Mouse (Mus musculus): ENCODE data around the gene Sla2.
"Not testable (repeated sequence)": the region's sequence is repeated elsewhere in the genome, so short reads cannot be mapped to it uniquely, and the experiment has no call there.

Gene Sla2

GRCm38 (mm10) chr2:156887017-156887416 is at the start of gene Sla2:
TSS of gene Sla2 (minus strand) at chr2:156887192.
- no peak for DNase-seq (ENCODE audit: low spot score)

DNA sequence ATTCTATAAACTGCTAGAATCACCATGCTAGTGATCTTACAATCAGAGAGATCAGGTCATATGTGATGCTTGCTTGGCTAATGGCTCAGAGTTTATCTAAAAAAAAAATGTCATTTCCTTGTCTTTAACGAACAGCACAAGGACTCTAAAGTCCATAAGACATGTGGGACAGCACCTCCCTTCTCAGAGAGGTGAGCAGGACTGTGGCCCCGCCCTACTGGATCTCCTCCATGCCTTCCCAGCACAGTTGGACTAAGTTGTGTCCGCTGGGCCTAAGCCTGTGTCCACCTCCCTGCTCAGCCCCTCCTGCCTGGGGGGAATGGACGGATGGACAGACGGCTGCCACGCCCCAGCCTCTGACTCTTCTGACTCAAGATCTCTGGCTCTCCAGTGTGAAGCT is 48.0 kb upstream of the Sla2 start:
- no peak for DNase-seq (ENCODE audit: low spot score)

DNA sequence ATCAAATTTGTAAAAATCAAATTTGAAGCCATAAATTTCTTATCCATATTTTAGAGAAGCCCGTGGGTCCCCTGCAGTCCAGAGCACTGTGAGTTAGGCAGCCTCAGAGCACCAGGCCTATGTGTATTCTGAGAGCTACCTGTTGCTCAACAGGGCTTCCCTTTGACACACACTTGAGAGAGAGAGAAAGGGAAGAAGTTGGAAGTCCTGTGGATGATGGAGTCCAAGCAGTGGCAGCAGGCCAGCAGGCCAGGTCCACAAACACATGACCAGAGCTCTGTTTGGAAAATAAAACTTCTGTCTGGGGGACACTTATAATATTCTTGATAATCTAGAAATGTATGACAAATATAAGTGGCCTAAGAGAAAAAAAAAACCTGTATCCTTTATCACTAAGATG is 46.4 kb upstream of the Sla2 start:
- DNase-seq (ENCODE audit: low spot score), result no peak

GRCm38 (mm10) chr2:156931421-156931820 is 44.4 kb upstream of the Sla2 start:
- no peak for DNase-seq (ENCODE audit: low spot score)

DNA sequence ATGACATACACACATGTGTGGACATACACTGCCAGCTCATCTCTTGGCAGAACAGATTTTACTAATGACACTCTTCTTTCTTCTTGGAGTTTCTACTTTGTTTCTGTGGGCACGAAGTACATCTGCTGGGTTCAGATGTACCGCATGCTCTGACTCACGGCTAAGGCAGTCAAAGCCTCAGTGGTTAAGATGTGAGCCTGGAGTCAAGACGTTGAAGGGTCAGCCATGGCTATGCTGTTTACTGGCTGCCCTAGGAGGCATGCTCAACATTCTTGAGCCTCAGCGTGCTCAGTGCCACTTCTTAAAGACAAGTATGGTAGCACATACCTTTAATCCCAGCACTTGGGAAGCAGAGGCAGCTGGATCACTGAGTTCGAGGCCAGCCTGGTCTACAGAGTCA is 43.6 kb upstream of the Sla2 start:
- DNase-seq (ENCODE audit: low spot score), result no peak

DNA sequence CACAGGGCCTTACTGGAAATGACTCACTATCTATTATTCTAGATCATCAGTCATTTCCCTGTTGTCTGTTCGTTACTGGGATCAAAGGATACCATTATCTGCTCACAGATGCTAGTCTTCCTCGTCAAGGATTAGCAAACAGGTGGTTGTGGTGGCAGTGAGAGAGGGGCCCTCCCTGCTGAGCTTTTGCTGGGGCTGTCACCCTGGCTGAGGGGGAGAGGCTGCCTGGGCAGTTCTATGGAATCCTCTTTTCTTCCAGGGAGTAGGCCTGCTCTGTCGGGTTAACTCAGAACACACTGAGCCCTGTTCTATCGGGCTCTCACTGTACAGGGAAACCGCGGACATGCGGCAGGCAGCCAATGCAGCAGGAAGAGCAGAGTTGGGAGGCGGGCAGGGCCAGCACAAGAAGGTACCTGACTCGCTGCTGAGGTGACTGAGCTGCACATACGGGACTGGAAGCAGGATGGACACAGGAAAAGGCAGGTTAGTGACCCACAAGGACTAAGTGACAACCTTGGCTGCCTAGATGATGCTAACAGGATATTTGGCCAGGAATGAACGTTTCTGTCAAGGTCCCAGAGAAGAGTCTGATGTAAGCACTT is 42.6 kb upstream of the Sla2 start:
- DNase-seq (ENCODE audit: low spot score), result no peak

- no peak for DNase-seq (ENCODE audit: low spot score)
Measured at GRCm38 (mm10) chr2:156928606-156929005, 41.6 kb upstream of the Sla2 start.

- no peak for DNase-seq (ENCODE audit: low spot score)
Measured at GRCm38 (mm10) chr2:156927663-156928062, 40.7 kb upstream of the Sla2 start.

- not testable (repeated sequence) for DNase-seq (ENCODE audit: low spot score)
Measured at GRCm38 (mm10) chr2:156925611-156926010, 38.6 kb upstream of the Sla2 start.

DNA sequence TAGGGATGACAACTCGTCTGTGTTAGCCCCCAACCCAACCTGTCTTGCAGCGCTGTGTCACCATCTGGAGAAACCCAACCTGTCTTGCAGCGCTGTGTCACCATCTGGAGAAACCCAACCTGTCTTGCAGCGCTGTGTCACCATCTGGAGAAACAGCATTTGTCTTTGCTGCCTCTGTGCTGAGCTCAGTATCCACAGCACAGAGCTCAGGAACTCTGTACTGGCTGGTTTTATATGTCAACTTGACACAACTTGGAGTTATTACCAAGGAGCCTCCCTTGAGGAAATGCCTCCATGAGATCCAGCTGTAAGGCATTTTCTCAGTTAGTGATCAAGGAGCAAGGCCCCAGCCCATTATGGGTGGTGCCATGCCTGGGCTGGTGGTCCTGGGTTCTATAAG is 38.1 kb upstream of the Sla2 start:
- DNase-seq (ENCODE audit: low spot score), result not testable (repeated sequence)

- no peak for DNase-seq (ENCODE audit: low spot score)
Measured at GRCm38 (mm10) chr2:156924210-156924898, 37.4 kb upstream of the Sla2 start.

DNA sequence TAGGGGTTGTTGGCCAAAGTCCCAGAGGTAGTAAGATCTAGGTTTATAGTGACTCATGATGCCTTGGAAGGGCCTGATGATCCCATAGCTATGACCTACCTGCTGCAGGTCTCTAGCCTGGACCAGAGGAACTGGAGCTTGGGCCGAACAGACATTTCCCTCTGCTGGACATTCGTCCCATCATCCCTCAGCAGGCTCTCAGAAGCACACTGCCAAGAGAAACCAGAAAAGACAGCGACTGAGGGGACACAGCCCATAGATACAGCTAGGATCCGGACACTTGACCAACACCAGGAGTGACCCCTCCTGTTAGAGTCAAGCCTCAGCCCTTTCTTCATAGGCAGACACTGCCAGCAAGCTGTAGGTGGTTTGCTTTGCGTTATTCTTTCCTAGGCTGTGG is 36.1 kb upstream of the Sla2 start:
- DNase-seq (ENCODE audit: low spot score), result no peak

DNA sequence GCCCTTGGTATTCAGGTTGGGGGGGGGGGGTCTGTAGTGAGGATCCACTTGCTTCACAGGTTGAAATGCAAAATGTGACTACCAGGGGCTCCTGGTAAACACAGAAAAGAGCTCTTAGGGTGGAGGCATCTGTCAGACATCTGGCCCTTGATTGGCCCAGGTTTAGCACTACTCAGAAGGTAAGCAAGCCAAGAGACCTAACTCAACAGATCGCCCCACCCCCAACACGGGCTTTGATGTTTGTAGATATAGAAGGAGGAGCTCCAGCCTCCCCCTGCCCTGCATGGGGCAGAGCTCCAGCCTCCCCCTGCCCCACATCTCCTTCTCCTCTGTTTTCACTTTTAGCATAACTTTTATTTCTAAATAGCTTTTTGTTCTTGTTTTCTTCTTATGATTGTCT is 32.8 kb upstream of the Sla2 start:
- DNase-seq (ENCODE audit: low spot score), result no peak

DNA sequence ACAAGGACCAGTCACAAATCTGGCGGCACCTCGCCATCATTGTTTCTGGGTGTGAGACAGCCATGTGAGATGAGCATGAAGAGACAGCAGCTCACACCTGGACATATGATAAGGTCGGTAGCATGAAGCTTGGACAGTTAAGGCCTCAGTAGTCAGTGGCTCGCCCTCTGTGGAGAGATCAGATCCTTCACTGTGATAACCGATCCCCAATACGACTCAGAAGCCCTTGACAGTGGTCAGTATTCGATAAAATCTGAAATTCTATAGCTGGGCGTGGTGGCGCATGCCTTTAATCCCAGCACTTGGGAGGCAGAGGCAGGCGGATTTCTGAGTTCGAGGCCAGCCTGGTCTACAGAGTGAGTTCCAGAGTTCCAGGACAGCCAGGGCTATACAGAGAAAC is 32.2 kb upstream of the Sla2 start:
- not testable (repeated sequence) for DNase-seq (ENCODE audit: low spot score)

- DNase-seq (ENCODE audit: low spot score), result no peak
Measured at GRCm38 (mm10) chr2:156918562-156918961, 31.6 kb upstream of the Sla2 start.

GRCm38 (mm10) chr2:156916419-156917125 is 29.6 kb upstream of the Sla2 start:
- DNase-seq (ENCODE audit: low spot score), result no peak

GRCm38 (mm10) chr2:156915559-156915958 is 28.6 kb upstream of the Sla2 start:
- DNase-seq (ENCODE audit: low spot score), result no peak

DNA sequence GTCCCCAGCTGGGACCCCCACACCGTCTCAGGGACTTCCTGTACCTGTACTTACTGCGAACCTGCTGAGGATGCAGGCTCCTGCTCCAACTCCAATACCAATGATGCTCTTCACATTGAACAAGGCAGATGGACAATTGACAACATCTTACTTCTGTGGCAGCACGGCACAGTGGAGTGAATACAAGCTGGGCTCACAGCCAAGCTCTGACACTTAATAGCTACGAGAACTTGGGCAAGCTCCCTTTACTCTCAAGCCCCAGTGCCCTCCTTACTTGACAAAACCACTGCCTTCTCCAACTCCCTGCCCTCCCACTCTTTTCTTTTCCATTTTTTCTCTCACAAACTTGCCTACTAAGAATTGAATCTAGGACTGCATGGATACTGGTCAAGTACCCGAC is 26.2 kb upstream of the Sla2 start:
- no peak for DNase-seq (ENCODE audit: low spot score)

DNA sequence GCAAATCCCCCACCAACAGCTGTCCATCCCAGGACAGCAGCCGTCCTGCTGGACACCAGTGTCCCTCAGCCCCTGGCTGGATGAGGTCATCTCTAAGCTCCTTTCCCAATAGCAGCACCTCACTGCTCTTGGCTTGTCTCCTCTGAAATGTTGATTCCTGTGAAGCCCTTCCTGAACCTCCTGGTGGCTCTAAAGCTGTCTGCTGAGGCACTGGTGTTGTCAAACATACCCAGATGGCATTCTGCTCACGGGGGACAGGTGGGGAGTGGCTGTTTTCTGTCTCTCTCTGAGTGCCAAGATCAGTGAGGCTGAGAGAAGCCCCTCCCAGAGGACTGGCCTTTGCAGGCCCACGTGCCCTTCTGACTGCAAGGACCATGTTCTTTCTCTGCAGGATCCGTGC is 18.9 kb upstream of the Sla2 start:
- not testable (repeated sequence) for DNase-seq (ENCODE audit: low spot score)

- DNase-seq (ENCODE audit: low spot score), result no peak
Measured at GRCm38 (mm10) chr2:156904976-156905717, 18.2 kb upstream of the Sla2 start.

DNA sequence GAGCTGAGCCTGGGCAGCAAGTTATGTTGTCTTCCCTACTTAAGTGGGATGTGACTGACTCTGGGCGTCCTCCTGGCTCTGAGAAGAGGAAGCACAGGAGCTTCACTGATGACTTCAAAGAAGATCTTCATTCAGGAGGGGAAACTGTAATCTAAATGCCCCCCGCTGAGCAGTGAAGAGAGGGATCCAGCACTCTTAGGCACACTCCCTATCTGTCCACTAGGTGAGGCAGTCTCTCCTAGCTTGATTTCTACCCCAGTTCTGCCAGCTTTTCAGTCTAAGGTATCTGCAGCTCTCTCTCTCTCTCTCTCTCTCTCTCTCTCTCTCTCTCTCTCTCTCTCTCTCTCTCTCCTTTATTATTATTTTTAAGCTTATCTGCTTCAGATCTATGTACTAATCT is 16.4 kb upstream of the Sla2 start:
- no peak for DNase-seq (ENCODE audit: low spot score)

GRCm38 (mm10) chr2:156902411-156902810 is 15.4 kb upstream of the Sla2 start:
- DNase-seq (ENCODE audit: low spot score), result not testable (repeated sequence)

DNA sequence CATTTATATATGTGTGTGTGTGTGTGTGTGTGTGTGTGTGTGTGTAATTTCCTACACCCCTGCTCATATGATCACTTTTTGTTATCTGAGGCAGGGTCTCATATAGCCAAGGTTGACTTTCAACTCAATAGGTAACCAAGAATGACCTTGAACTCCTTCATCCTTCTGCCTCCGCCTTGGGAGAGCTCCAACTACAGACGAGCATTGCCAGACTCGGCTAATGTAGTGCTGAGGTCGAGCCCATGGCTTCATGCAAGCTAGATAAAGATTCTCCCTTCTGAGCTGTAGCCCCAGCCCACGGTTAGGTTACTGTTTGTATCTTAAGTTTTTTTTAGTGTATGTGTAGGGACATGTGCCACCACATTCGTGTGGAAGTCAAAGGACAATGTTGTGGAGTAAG is 14.9 kb upstream of the Sla2 start:
- DNase-seq (ENCODE audit: low spot score), result no peak
